Mouse (Mus musculus) limb, embryonic 13.5 days (tissue): ENCODE results near the gene Aoc2. TPM values are rescaled to one million over a fixed set of nuclear protein-coding genes. Genes with fewer than 3 reads are reported as not detected.

ENCODE experiments used
- ATAC-seq: fragments of 200-750 bp; cut with Nextera tagmentation; 2 replicates; pipeline ENCODE4 v1.8.0; 2017; ENCODE audit warnings: low read depth, moderate number of reproducible peaks, moderate TSS enrichment; ENCODE audit not compliant: low FRiP score
- H3K27ac ChIP-seq: fragments of 300-500 bp; sonication (generic); 2 replicates; pipeline ENCODE4 v1.5.1; 2015; ENCODE audit warnings: inconsistent platforms, mild to moderate bottlenecking, moderate library complexity
- H3K27me3 ChIP-seq: fragments of 300-500 bp; sonication (generic); 2 replicates; pipeline ENCODE4 v1.6.1; 2015; ENCODE audit warnings: mild to moderate bottlenecking, inconsistent platforms
- H3K36me3 ChIP-seq: fragments of 300-500 bp; sonication (generic); 2 replicates; pipeline ENCODE4 v1.6.1; 2015; ENCODE audit warnings: inconsistent platforms, mild to moderate bottlenecking, moderate library complexity
- H3K4me1 ChIP-seq: fragments of 300-500 bp; sonication (generic); 2 replicates; pipeline ENCODE4 v1.6.1; 2015; ENCODE audit warnings: inconsistent platforms
- H3K4me2 ChIP-seq: fragments of 300-500 bp; sonication (generic); replicated peaks from 2 replicates; pipeline ENCODE4 v1.6.1; 2015; ENCODE audit warnings: inconsistent platforms, mild to moderate bottlenecking, moderate library complexity
- H3K4me3 ChIP-seq: fragments of 300-500 bp; sonication (generic); 2 replicates; pipeline ENCODE4 v1.5.1; 2015; ENCODE audit warnings: moderate library complexity, mild to moderate bottlenecking, inconsistent platforms
- H3K9ac ChIP-seq: fragments of 300-500 bp; sonication (generic); 2 replicates; pipeline ENCODE4 v1.6.1; 2015; ENCODE audit warnings: mild to moderate bottlenecking, inconsistent platforms
- H3K9me3 ChIP-seq: fragments of 300-500 bp; sonication (generic); 2 replicates; pipeline ENCODE4 v1.6.1; 2016; ENCODE audit warnings: inconsistent platforms
- WGBS: fragments of 180-500 bp; shearing (Covaris S2); methylation state at CpG from one replicate; pipeline ENCODE4 v1.1.7; 2015; 5-methylcytosine and 5-hydroxymethylcytosine counted together
- polyA plus RNA-seq: library from polyadenylated mRNA; unstranded; fragments of >200 nt; fragmentation: Nextera tagmentation; extraction: Ambion mirVana; gene quantifications from 2 replicates; pipeline ENCODE4 v1.2.1, GENCODE M21; 2015

Aoc2 gene
- polyA plus RNA-seq, 1 experiment from 2014 or later, result 1.4 TPM

GRCm38 (mm10) chr11:101295191-101295590, 29.7 kb upstream of the Aoc2 start:
- Histone ChIP-seq H3K9me3 (no peaks in the 10 kb centered on the region), H3K27me3 (no peaks in the 10 kb centered on the region), H3K36me3 (peaks cover 69% of the 10 kb centered on the region), H3K9ac (no peak overlapping the region), H3K4me1 (peaks cover 1% of the 10 kb centered on the region), H3K4me3 (no peak overlapping the region), H3K27ac (no peak overlapping the region), H3K4me2 (no peak overlapping the region)
- ATAC-seq, result no peak
- 92% methylated on average over 8 of the region's 8 CpGs for whole genome bisulfite sequencing

GRCm38 (mm10) chr11:101300881-101301280, 24.0 kb upstream of the Aoc2 start:
- Histone ChIP-seq H3K36me3 (peaks cover 15% of the 10 kb centered on the region), H3K4me3 (peak overlapping the region; percentile 93), H3K27ac (no peak overlapping the region), H3K9me3 (no peaks in the 10 kb centered on the region), H3K4me1 (peaks cover 16% of the 10 kb centered on the region), H3K4me2 (peak overlapping the region; percentile 99), H3K9ac (peak overlapping the region; percentile 93), H3K27me3 (no peaks in the 10 kb centered on the region)
- no peak for ATAC-seq
- 69% methylated on average over 7 of the region's 7 CpGs for WGBS

DNA sequence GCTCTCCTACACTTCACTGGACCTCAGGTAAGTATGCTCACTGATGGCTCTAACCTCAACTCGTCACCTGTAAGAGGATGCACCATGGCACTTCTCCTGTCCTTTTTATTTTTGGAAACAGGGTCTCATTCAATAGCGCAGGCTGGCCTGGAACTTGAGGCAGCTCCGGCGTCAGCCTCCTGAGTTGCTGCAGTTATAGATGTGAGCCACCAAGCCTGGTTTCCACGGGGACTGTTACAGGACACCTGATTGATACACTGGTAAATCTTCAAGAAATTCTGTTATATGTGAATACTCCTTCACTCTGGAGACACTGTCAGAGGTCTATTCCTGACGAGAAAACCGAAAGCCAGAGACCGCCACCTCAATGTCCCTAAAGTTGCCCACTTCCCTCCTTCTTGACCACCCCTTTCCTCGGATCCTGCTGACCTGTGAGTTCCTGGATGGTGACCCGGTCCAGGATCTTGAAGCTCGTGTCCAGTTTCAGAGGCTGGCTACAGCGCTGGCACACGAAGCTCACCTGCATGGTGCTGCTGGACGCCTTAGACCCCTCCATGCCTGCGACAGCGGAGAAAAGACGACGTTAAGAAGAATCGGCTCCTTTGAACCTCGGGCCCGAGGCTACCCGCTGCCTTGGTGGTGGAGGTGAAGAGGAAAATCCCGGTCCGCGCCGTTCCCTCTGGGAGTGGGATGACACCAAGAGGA, 23.4 kb upstream of the Aoc2 start:
- Histone ChIP-seq H3K9me3 (no peaks in the 10 kb centered on the region), H3K27me3 (no peaks in the 10 kb centered on the region), H3K36me3 (peaks cover 15% of the 10 kb centered on the region), H3K27ac (peak overlapping the region; percentile 44; the same call in 1 of the 2 replicates), H3K4me1 (peaks cover 16% of the 10 kb centered on the region), H3K9ac (peak overlapping the region; percentile 93), H3K4me3 (peak overlapping the region; percentile 93), H3K4me2 (peak overlapping the region; percentile 99)
- peak; percentile 17 for ATAC-seq
- WGBS, result 11% methylated on average over 26 of the region's 26 CpGs

DNA sequence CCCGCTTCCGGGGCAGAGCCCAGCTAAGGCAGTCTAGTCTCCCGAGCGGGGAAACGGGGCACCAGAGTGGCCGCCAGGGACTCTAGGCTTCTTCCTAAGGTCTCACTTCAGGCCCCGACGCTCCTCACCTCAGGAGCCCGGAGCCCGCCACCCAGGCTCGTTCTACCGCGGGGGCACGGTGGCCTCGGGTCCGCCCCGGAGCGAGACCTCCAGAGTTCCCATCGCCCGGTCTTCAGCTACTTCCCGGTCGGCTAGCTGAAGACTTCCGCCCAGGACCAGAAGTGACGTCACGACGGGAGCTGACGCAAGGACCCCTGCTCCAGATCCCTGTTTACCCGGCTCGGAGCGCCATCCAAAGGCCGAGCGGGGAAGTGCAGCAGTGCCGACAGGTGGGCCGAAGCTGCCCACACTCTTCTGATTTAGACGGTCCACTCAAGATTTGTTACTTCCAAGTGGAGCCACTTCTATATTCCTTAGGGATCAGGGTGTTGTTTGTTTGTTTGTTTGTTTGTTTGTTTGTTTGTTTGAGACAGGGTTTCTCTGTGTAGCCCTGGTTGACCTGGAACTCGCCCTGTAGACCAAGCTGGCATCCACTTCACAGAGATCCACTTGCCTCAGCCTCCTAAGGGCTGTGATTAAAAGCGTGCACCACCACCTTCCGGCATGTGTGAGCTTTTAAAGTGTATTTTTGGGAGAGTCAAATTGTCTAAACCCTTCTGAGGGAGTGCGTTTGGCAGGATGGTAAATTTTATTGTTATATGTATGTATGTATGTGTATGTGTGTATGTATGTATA, 22.7 kb upstream of the Aoc2 start, which contains the start of gene Becn1:
TSS of gene Becn1 (minus strand) at position 283 of the 795 bp plus-strand sequence.
- Histone ChIP-seq H3K4me2 (peak within 1 kb of the TSS; percentile 99), H3K36me3 (peaks cover 15% of the 10 kb centered on the region), H3K27me3 (no peaks in the 10 kb centered on the region), H3K4me1 (peaks cover 16% of the 10 kb centered on the region), H3K9ac (peak within 1 kb of the TSS; percentile 93), H3K4me3 (peak within 1 kb of the TSS; percentile 93), H3K9me3 (no peaks in the 10 kb centered on the region), H3K27ac (peak within 1 kb of the TSS; percentile 44; the same call in 1 of the 2 replicates)
- peak; percentile 94 for ATAC-seq
- WGBS, result 5% methylated on average over 39 of the region's 39 CpGs

DNA sequence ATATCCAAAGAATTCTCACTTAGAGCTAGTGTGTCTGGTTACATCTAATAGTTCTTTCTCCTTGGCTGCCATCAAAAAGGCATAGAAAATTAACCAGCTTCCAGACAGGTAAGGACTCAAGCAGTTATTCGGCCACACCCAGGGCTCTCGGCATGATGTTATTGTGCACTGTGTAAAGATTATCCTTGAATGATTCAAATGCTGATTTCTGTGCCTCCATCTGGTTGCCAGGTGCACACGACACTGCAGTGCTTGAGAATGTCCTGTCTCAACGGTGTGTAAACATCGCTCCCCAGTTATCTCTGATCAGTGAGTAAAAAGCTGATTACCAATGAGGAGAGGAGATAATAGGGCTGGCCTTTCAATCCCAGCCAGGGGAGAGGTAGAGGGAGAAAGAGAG, 17.1 kb upstream of the Aoc2 start:
- no peak overlapping the region for H3K4me3 ChIP-seq
- H3K9ac ChIP-seq, result no peak overlapping the region
- H3K27ac ChIP-seq, result no peak overlapping the region
- ATAC-seq, result no peak
- no peaks in the 10 kb centered on the region for H3K9me3 ChIP-seq
- H3K27me3 ChIP-seq, result 0 out of 2 replicates have a peak, but pooled peaks cover 5% of the 10 kb centered on the region
- no peaks in the 10 kb centered on the region for H3K36me3 ChIP-seq
- no peak overlapping the region for H3K4me2 ChIP-seq
- WGBS, result 35% methylated on average over 5 of the region's 5 CpGs
- no peaks in the 10 kb centered on the region for H3K4me1 ChIP-seq

- Histone ChIP-seq H3K4me3 (no peak overlapping the region), H3K4me1 (no peaks in the 10 kb centered on the region), H3K4me2 (no peak overlapping the region), H3K27me3 (0 out of 2 replicates have a peak, but pooled peaks cover 5% of the 10 kb centered on the region), H3K9ac (no peak overlapping the region), H3K27ac (no peak overlapping the region), H3K9me3 (no peaks in the 10 kb centered on the region), H3K36me3 (no peaks in the 10 kb centered on the region)
- 84% methylated on average over 3 of the region's 3 CpGs for WGBS
- ATAC-seq, result no peak
Measured at GRCm38 (mm10) chr11:101311083-101311482, 13.8 kb upstream of the Aoc2 start.

DNA sequence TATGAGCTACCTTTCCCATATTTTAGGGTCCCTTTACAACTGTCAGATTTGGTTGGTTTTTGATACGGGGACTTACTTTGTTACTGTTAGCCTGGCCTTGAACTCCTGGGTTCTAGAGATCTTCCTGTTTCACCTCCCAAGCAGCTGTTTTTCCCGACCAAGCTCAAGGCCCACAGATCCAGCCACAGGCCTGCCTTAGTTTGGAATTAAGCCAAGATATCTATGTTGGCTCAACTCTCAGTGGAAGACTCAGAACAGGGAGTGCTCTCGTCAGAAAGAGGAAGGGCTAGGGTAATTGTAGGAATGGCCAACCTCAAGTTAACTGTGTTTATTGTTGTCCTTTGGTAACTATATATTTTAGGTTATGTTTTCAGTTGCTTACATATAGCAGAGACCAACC, 12.7 kb upstream of the Aoc2 start:
- Histone ChIP-seq H3K4me3 (no peak overlapping the region), H3K9me3 (no peaks in the 10 kb centered on the region), H3K27me3 (0 out of 2 replicates have a peak, but pooled peaks cover 5% of the 10 kb centered on the region), H3K4me2 (no peak overlapping the region), H3K9ac (no peak overlapping the region), H3K36me3 (no peaks in the 10 kb centered on the region), H3K27ac (no peak overlapping the region), H3K4me1 (peaks cover 6% of the 10 kb centered on the region)
- 68% methylated on average over 3 of the region's 3 CpGs for whole genome bisulfite sequencing
- ATAC-seq, result no peak

DNA sequence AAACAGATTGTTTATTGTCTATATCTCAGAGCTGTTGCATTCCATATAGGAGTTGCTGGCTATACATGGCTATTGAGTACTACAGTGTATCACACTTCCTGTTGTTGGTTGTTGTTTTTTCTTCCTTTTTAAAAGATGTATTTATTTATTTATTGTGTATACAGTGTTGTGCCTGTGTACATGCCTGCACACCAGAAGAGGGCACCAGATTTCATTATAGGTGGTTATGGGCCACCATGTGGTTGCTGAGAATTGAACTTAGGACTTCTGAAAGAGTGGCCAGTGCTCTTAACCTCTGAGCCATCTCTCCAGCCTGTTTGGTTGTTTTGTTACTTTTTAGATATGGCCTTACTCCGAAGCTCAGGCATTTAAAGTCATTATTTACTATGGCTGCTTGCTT, 10.3 kb upstream of the Aoc2 start:
- Histone ChIP-seq H3K27ac (no peak overlapping the region), H3K4me1 (peaks cover 17% of the 10 kb centered on the region), H3K9me3 (no peaks in the 10 kb centered on the region), H3K4me3 (no peak overlapping the region), H3K27me3 (0 out of 2 replicates have a peak, but pooled peaks cover 1% of the 10 kb centered on the region), H3K36me3 (peaks cover 18% of the 10 kb centered on the region), H3K9ac (no peak overlapping the region), H3K4me2 (no peak overlapping the region)
- whole genome bisulfite sequencing, result 87% methylated on average over 1 of the region's 1 CpGs
- no peak for ATAC-seq

GRCm38 (mm10) chr11:101315082-101315650, 9.7 kb upstream of the Aoc2 start:
- Histone ChIP-seq H3K9me3 (no peaks in the 10 kb centered on the region), H3K4me2 (peak overlapping the region; percentile 98), H3K27ac (0 out of 2 replicates have a peak overlapping the region, but pooled peaks have one; percentile 39), H3K4me1 (peaks cover 17% of the 10 kb centered on the region), H3K36me3 (peaks cover 24% of the 10 kb centered on the region), H3K27me3 (no peaks in the 10 kb centered on the region), H3K4me3 (peak overlapping the region; percentile 98), H3K9ac (peak overlapping the region; percentile 94)
- 83% methylated on average over 8 of the region's 8 CpGs for WGBS
- ATAC-seq, result peak; percentile 5; the same call in 1 of the 2 replicates

- Histone ChIP-seq H3K27me3 (no peaks in the 10 kb centered on the region), H3K36me3 (peaks cover 31% of the 10 kb centered on the region), H3K9ac (peak within 1 kb of the TSS; percentile 94), H3K4me2 (peak within 1 kb of the TSS; percentile 98), H3K9me3 (no peaks in the 10 kb centered on the region), H3K4me1 (peaks cover 17% of the 10 kb centered on the region), H3K4me3 (peak within 1 kb of the TSS; percentile 98), H3K27ac (peak within 1 kb of the TSS; percentile 63; the same call in 1 of the 2 replicates)
- WGBS, result under 1% methylated on average over 61 of the region's 62 CpGs
- ATAC-seq, result peak; percentile 92
Measured at GRCm38 (mm10) chr11:101315665-101316500, 9.0 kb upstream of the Aoc2 start, which contains the start of gene Psme3. Psme3 (plus strand) TSS chr11:101316213.

- Histone ChIP-seq H3K27ac (peak overlapping the region; percentile 63; the same call in 1 of the 2 replicates), H3K4me2 (peak overlapping the region; percentile 98), H3K4me3 (peak overlapping the region; percentile 98), H3K9ac (peak overlapping the region; percentile 94), H3K4me1 (peaks cover 17% of the 10 kb centered on the region), H3K36me3 (peaks cover 37% of the 10 kb centered on the region), H3K9me3 (no peaks in the 10 kb centered on the region), H3K27me3 (no peaks in the 10 kb centered on the region)
- peak; percentile 41 for ATAC-seq
- WGBS, result under 1% methylated on average over 17 of the region's 17 CpGs
Measured at GRCm38 (mm10) chr11:101316501-101316917, 8.4 kb upstream of the Aoc2 start.
